Mouse (Mus musculus) liver, postnatal 0 days (tissue): ENCODE measurements around the gene Havcr1.
A peak's percentile ranks its signal among the peaks of the same experiment; 100 is the strongest.

ENCODE experiments used
- CTCF ChIP-seq: sonication (generic); IDR thresholded peaks from 2 replicates; pipeline ENCODE4 v1.5.1; 2016; ENCODE audit warnings: antibody characterized with exemption, low read depth
- EP300 ChIP-seq: IDR thresholded peaks from 2 replicates; pipeline ENCODE4 v1.6.1; 2016; ENCODE audit warnings: antibody characterized with exemption, low read depth, mild to moderate bottlenecking

DNA sequence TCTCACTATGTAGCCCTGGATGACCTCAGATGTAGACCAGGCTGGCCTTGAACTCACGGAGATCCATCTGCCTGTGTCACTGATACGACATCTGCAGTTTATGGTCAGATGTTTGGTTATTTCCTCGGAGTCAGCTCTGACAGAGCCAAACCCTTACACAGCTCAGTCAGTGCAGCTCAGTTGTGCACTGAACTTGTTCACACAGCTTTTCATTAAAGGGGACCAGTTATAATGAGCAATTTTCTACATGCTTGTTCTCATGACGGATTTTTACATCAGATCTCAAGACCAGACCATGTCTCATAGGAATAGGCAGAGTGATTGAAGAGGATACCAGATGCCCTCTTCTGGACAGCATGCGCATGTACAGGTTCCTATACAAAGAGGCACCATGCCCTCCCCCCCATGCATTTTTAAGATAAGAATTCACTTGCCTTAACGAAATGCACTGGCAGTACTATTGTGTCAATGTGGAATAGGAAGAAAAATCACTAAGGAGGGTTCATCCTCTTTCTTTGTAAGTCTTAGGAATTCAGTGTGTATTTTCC, 1.6 kb upstream of the Havcr1 start:
- peak; percentile 67 for TF ChIP-seq CTCF
- no peak for TF ChIP-seq EP300
